Mouse (Mus musculus): ENCODE data around the gene Inpp4b.
"Not testable (repeated sequence)": the region's sequence is repeated elsewhere in the genome, so short reads cannot be mapped to it uniquely, and the experiment has no call there.

Inpp4b gene

GRCm38 (mm10) chr8:81777704-81778103 is 435.3 kb downstream of the Inpp4b start:
- no peak for DNase-seq (ENCODE audit: low spot score in 2 of 2)

- DNase-seq (ENCODE audit: low spot score in 2 of 2), result no peak
These were observed 437.1 kb downstream of the Inpp4b start for GRCm38 (mm10) chr8:81779440-81779839.

- no peak for DNase-seq (ENCODE audit: low spot score in 2 of 2)
These were observed 437.8 kb downstream of the Inpp4b start for GRCm38 (mm10) chr8:81780166-81780565.

GRCm38 (mm10) chr8:81780921-81781675 is 438.7 kb downstream of the Inpp4b start:
- DNase-seq (ENCODE audit: low spot score in 2 of 2), result no peak

- DNase-seq (ENCODE audit: low spot score in 2 of 2), result no peak
These were observed 440.4 kb downstream of the Inpp4b start for GRCm38 (mm10) chr8:81782781-81783180.

GRCm38 (mm10) chr8:81784775-81785174 is 442.4 kb downstream of the Inpp4b start:
- no peak for DNase-seq (ENCODE audit: low spot score in 2 of 2)

GRCm38 (mm10) chr8:81788498-81788897 is 446.1 kb downstream of the Inpp4b start:
- no peak for DNase-seq (ENCODE audit: low spot score in 2 of 2)

- DNase-seq (ENCODE audit: low spot score in 2 of 2), result no peak
These were observed 450.3 kb downstream of the Inpp4b start for GRCm38 (mm10) chr8:81792649-81793048.

- no peak for DNase-seq (ENCODE audit: low spot score in 2 of 2)
These were observed 456.1 kb downstream of the Inpp4b start for GRCm38 (mm10) chr8:81798501-81798900.

- DNase-seq (ENCODE audit: low spot score in 2 of 2), result no peak
These were observed 458.4 kb downstream of the Inpp4b start for GRCm38 (mm10) chr8:81800792-81801191.

GRCm38 (mm10) chr8:81806797-81807196 is 464.4 kb downstream of the Inpp4b start:
- peak in 1 of 2 experiments; percentile 43 for DNase-seq (ENCODE audit: low spot score in 2 of 2)

- DNase-seq (ENCODE audit: low spot score in 2 of 2), result no peak
These were observed 465.2 kb downstream of the Inpp4b start for GRCm38 (mm10) chr8:81807578-81807977.

GRCm38 (mm10) chr8:81808406-81808805 is 466.1 kb downstream of the Inpp4b start:
- no peak for DNase-seq (ENCODE audit: low spot score in 2 of 2)

GRCm38 (mm10) chr8:81809414-81809813 is 467.1 kb downstream of the Inpp4b start:
- DNase-seq (ENCODE audit: low spot score in 2 of 2), result not testable (repeated sequence)

GRCm38 (mm10) chr8:81812051-81812751 is 469.8 kb downstream of the Inpp4b start:
- DNase-seq (ENCODE audit: low spot score in 2 of 2), result peak in 1 of 2 experiments; percentile 3

- no peak for DNase-seq (ENCODE audit: low spot score in 2 of 2)
These were observed 472.4 kb downstream of the Inpp4b start for GRCm38 (mm10) chr8:81814742-81815141.

GRCm38 (mm10) chr8:81815551-81815950 is 473.2 kb downstream of the Inpp4b start:
- no peak for DNase-seq (ENCODE audit: low spot score in 2 of 2)

- no peak for DNase-seq (ENCODE audit: low spot score in 2 of 2)
These were observed 480.8 kb downstream of the Inpp4b start for GRCm38 (mm10) chr8:81823121-81823520.

- DNase-seq (ENCODE audit: low spot score in 2 of 2), result no peak
These were observed 482.6 kb downstream of the Inpp4b start for GRCm38 (mm10) chr8:81824975-81825374.

- DNase-seq (ENCODE audit: low spot score in 2 of 2), result no peak
These were observed 484.1 kb downstream of the Inpp4b start for GRCm38 (mm10) chr8:81826406-81826805.

GRCm38 (mm10) chr8:81827306-81827913 is 485.1 kb downstream of the Inpp4b start:
- DNase-seq (ENCODE audit: low spot score in 2 of 2), result no peak

GRCm38 (mm10) chr8:81831430-81831829 is 489.1 kb downstream of the Inpp4b start:
- no peak for DNase-seq (ENCODE audit: low spot score in 2 of 2)

GRCm38 (mm10) chr8:81833852-81834251 is 491.5 kb downstream of the Inpp4b start:
- no peak for DNase-seq (ENCODE audit: low spot score in 2 of 2)

Data from cerebellum, postnatal 4 days (tissue).